Mouse (Mus musculus): ENCODE results near the gene Copz2.

- TF ChIP-seq GATA1 (IDR thresholded peaks at IDR 0.05; ENCODE audit: low read length) (no peak), TAL1 (IDR thresholded peaks at IDR 0.05; ENCODE audit: low read length) (no peak)
These were observed 23.2 kb upstream of the Copz2 start for GRCm38 (mm10) chr11:96826481-96826880.
